Mouse (Mus musculus): ENCODE data around the gene Arhgap24. TPM values are rescaled to one million over a fixed set of nuclear protein-coding genes. Genes with fewer than 3 reads are reported as not detected.

Arhgap24 gene
- polyA plus RNA-seq, 1 experiment from 2014 or later: 7.2 TPM

DNA sequence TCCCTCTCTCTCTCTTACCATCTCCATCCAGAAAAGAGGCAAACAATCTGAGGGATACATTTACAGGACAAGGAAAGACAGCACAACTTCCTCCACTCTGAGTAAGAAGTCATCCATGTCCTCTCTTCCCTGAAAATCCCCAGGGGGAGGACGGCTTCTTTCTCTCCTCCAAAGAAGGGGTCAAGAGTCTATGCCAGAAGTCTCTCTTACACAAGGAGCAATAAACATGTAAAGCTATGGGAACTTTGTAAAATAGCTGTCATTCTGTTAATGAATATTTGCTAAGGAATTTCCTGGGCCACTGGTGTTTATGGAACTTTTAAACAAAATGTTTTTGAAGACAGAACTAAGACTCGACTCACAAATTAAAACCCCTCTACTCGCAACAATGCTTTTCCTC, 248.3 kb downstream of the Arhgap24 start:
- no peak overlapping the region for H3K4me3 ChIP-seq
- H3K9ac ChIP-seq: no peak overlapping the region
- H3K27me3 ChIP-seq: no peaks in the 10 kb centered on the region
- no peaks in the 10 kb centered on the region for H3K36me3 ChIP-seq
- no peak overlapping the region for H3K27ac ChIP-seq
- 0 out of 2 replicates have a peak, but pooled peaks cover 4% of the 10 kb centered on the region for H3K4me1 ChIP-seq (replicated peaks)
- WGBS: 73% methylated on average over 3 of the region's 3 CpGs
- no peak for ATAC-seq (ENCODE audit: low FRiP score)
- no peak overlapping the region for H3K4me2 ChIP-seq
- no peaks in the 10 kb centered on the region for H3K9me3 ChIP-seq

- Histone ChIP-seq H3K9me3 (no peaks in the 10 kb centered on the region), H3K27me3 (no peaks in the 10 kb centered on the region), H3K36me3 (no peaks in the 10 kb centered on the region), H3K9ac (no peak overlapping the region), H3K4me2 (no peak overlapping the region), H3K27ac (no peak overlapping the region), H3K4me3 (no peak overlapping the region), H3K4me1 (replicated peaks) (no peaks in the 10 kb centered on the region)
- 88% methylated on average over 5 of the region's 5 CpGs for WGBS
- ATAC-seq (ENCODE audit: low FRiP score): no peak
These were observed 254.9 kb downstream of the Arhgap24 start for GRCm38 (mm10) chr5:102736131-102736530.

- Histone ChIP-seq H3K9me3 (no peaks in the 10 kb centered on the region), H3K4me1 (replicated peaks) (no peaks in the 10 kb centered on the region), H3K4me3 (no peak overlapping the region), H3K27ac (no peak overlapping the region), H3K4me2 (no peak overlapping the region), H3K9ac (no peak overlapping the region), H3K36me3 (no peaks in the 10 kb centered on the region), H3K27me3 (no peaks in the 10 kb centered on the region)
- ATAC-seq (ENCODE audit: low FRiP score): no peak
- WGBS: 77% methylated on average over 5 of the region's 5 CpGs
These were observed 261.5 kb downstream of the Arhgap24 start for GRCm38 (mm10) chr5:102742554-102743255.

- WGBS: 84% methylated on average over 3 of the region's 3 CpGs
- H3K4me2 ChIP-seq: no peak overlapping the region
These were observed 262.2 kb downstream of the Arhgap24 start for GRCm38 (mm10) chr5:102743436-102743835.

GRCm38 (mm10) chr5:102744051-102744450, 262.9 kb downstream of the Arhgap24 start:
- H3K36me3 ChIP-seq: no peaks in the 10 kb centered on the region
- WGBS: 83% methylated on average over 4 of the region's 4 CpGs
- ATAC-seq (ENCODE audit: low FRiP score): no peak

More at GRCm38 (mm10) chr5:102743436-102743835, 262.2 kb downstream of the Arhgap24 start:
- Histone ChIP-seq H3K9ac (no peak overlapping the region), H3K36me3 (no peaks in the 10 kb centered on the region), H3K9me3 (no peaks in the 10 kb centered on the region), H3K27ac (no peak overlapping the region), H3K4me3 (no peak overlapping the region), H3K27me3 (no peaks in the 10 kb centered on the region), H3K4me1 (replicated peaks) (no peaks in the 10 kb centered on the region)
- ATAC-seq (ENCODE audit: low FRiP score): no peak

GRCm38 (mm10) chr5:102748146-102748545, 267.0 kb downstream of the Arhgap24 start:
- no peak overlapping the region for H3K4me2 ChIP-seq

More at GRCm38 (mm10) chr5:102744051-102744450, 262.9 kb downstream of the Arhgap24 start:
- Histone ChIP-seq H3K4me1 (replicated peaks) (0 out of 2 replicates have a peak, but pooled peaks cover 1% of the 10 kb centered on the region), H3K9ac (no peak overlapping the region), H3K27ac (no peak overlapping the region), H3K4me3 (no peak overlapping the region), H3K4me2 (no peak overlapping the region), H3K27me3 (no peaks in the 10 kb centered on the region), H3K9me3 (no peaks in the 10 kb centered on the region)

GRCm38 (mm10) chr5:102749020-102749419, 267.8 kb downstream of the Arhgap24 start:
- Histone ChIP-seq H3K9ac (no peak overlapping the region), H3K4me2 (no peak overlapping the region), H3K4me1 (replicated peaks) (0 out of 2 replicates have a peak, but pooled peaks cover 4% of the 10 kb centered on the region), H3K27ac (no peak overlapping the region), H3K36me3 (no peaks in the 10 kb centered on the region), H3K4me3 (no peak overlapping the region), H3K27me3 (no peaks in the 10 kb centered on the region), H3K9me3 (no peaks in the 10 kb centered on the region)
- no peak for ATAC-seq (ENCODE audit: low FRiP score)
- 69% methylated on average over 8 of the region's 8 CpGs for WGBS

More at GRCm38 (mm10) chr5:102748146-102748545, 267.0 kb downstream of the Arhgap24 start:
- 65% methylated on average over 9 of the region's 9 CpGs for WGBS
- H3K27me3 ChIP-seq: no peaks in the 10 kb centered on the region
- no peaks in the 10 kb centered on the region for H3K9me3 ChIP-seq
- no peak overlapping the region for H3K9ac ChIP-seq
- no peak overlapping the region for H3K4me3 ChIP-seq
- ATAC-seq (ENCODE audit: low FRiP score): no peak
- no peaks in the 10 kb centered on the region for H3K36me3 ChIP-seq
- no peak overlapping the region for H3K27ac ChIP-seq
- 0 out of 2 replicates have a peak, but pooled peaks cover 4% of the 10 kb centered on the region for H3K4me1 ChIP-seq (replicated peaks)

- no peaks in the 10 kb centered on the region for H3K36me3 ChIP-seq
- H3K4me2 ChIP-seq: no peak overlapping the region
- ATAC-seq (ENCODE audit: low FRiP score): no peak
- H3K4me1 ChIP-seq (replicated peaks): 0 out of 2 replicates have a peak, but pooled peaks cover 4% of the 10 kb centered on the region
- no peaks in the 10 kb centered on the region for H3K9me3 ChIP-seq
- H3K9ac ChIP-seq: no peak overlapping the region
- H3K4me3 ChIP-seq: no peak overlapping the region
- 77% methylated on average over 5 of the region's 5 CpGs for WGBS
- H3K27ac ChIP-seq: no peak overlapping the region
- no peaks in the 10 kb centered on the region for H3K27me3 ChIP-seq
These were observed 269.5 kb downstream of the Arhgap24 start for GRCm38 (mm10) chr5:102750674-102751073.

DNA sequence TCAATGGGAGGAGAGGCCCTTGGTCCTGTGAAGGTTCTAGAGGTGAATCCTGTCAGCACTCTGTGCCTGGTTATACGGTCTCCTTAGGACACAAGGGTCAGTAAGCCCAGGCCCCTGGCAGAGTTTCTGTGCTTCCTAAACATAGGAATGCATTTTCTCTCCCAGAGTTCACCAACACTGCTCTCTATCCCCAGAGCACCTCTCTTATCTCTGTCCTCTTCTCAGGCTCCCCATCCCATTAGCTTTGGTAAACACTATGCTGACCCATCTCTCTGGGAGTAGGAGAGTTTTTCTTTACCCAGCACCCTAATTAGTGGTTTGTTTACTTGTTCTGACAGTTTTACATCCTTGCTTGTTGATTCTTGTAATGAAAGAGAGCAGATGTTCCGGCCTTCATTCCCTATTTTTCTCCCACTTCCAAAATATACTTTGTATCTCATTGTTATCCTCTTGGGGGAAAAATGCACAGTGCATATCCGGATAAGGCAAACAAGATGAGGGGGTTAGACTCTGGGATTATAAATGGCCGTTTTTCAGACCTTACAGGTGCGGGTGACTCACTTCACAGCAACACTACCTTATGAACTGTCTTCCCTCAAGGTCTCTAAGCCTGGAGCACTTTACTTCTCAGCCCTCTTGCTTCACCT, 270.6 kb downstream of the Arhgap24 start:
- no peaks in the 10 kb centered on the region for H3K36me3 ChIP-seq
- H3K9ac ChIP-seq: no peak overlapping the region
- WGBS: 74% methylated on average over 5 of the region's 5 CpGs
- no peaks in the 10 kb centered on the region for H3K9me3 ChIP-seq
- no peak for ATAC-seq (ENCODE audit: low FRiP score)
- 0 out of 2 replicates have a peak, but pooled peaks cover 4% of the 10 kb centered on the region for H3K4me1 ChIP-seq (replicated peaks)
- no peak overlapping the region for H3K4me3 ChIP-seq
- no peak overlapping the region for H3K27ac ChIP-seq
- H3K4me2 ChIP-seq: no peak overlapping the region
- no peaks in the 10 kb centered on the region for H3K27me3 ChIP-seq

GRCm38 (mm10) chr5:102752308-102752663, 271.1 kb downstream of the Arhgap24 start:
- Histone ChIP-seq H3K9ac (no peak overlapping the region), H3K36me3 (no peaks in the 10 kb centered on the region), H3K27me3 (no peaks in the 10 kb centered on the region), H3K4me2 (no peak overlapping the region), H3K27ac (no peak overlapping the region), H3K4me3 (no peak overlapping the region), H3K9me3 (no peaks in the 10 kb centered on the region), H3K4me1 (replicated peaks) (0 out of 2 replicates have a peak, but pooled peaks cover 4% of the 10 kb centered on the region)
- ATAC-seq (ENCODE audit: low FRiP score): no peak
- WGBS: 48% methylated on average over 2 of the region's 2 CpGs

DNA sequence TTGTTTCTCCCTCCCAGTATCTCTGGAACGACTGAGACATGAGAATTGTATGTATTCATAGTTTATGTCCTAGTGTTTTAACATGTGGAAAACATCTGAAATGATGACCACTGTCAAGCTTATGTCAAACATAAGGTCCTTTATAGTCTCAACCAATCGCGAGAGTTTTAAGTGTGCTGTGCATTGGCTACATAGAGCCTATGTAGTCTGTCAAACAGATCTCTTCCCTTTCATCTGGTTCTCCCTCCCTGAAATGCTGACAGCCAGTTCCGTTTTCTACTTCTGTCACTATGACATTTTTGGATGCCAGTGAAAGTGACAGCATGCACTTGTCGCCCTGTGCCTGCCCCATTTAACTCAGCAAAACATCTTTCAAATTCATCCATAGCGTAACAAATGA, 275.8 kb downstream of the Arhgap24 start:
- no peak overlapping the region for H3K9ac ChIP-seq
- 90% methylated on average over 6 of the region's 6 CpGs for WGBS
- no peak overlapping the region for H3K27ac ChIP-seq
- H3K36me3 ChIP-seq: no peaks in the 10 kb centered on the region
- no peaks in the 10 kb centered on the region for H3K4me1 ChIP-seq (replicated peaks)
- no peak for ATAC-seq (ENCODE audit: low FRiP score)
- no peak overlapping the region for H3K4me3 ChIP-seq
- no peak overlapping the region for H3K4me2 ChIP-seq
- no peaks in the 10 kb centered on the region for H3K9me3 ChIP-seq
- H3K27me3 ChIP-seq: no peaks in the 10 kb centered on the region

- peaks cover 17% of the 10 kb centered on the region for H3K4me1 ChIP-seq (replicated peaks)
- H3K4me3 ChIP-seq: no peak overlapping the region
- H3K9ac ChIP-seq: no peak overlapping the region
- no peaks in the 10 kb centered on the region for H3K9me3 ChIP-seq
- WGBS: 68% methylated on average over 10 of the region's 10 CpGs
- H3K27me3 ChIP-seq: no peaks in the 10 kb centered on the region
- H3K4me2 ChIP-seq: no peak overlapping the region
- H3K36me3 ChIP-seq: no peaks in the 10 kb centered on the region
- no peak for ATAC-seq (ENCODE audit: low FRiP score)
- H3K27ac ChIP-seq: no peak overlapping the region
These were observed 284.5 kb downstream of the Arhgap24 start for GRCm38 (mm10) chr5:102765694-102766093.

All from hindbrain, embryonic 13.5 days (tissue).